Mouse (Mus musculus): Measurements from ENCODE around the gene Filip1.

Filip1 gene

GRCm38 (mm10) chr9:79825526-79825925, 187.1 kb downstream of the Filip1 start:
- no peak for DNase-seq (ENCODE audit: low read depth)

GRCm38 (mm10) chr9:79823856-79824255, 188.8 kb downstream of the Filip1 start:
- DNase-seq (ENCODE audit: low read depth): no peak

- DNase-seq (ENCODE audit: low read depth): no peak
These were observed 189.2 kb downstream of the Filip1 start for GRCm38 (mm10) chr9:79823438-79823837.

GRCm38 (mm10) chr9:79816464-79816863, 196.2 kb downstream of the Filip1 start:
- DNase-seq (ENCODE audit: low read depth): no peak

GRCm38 (mm10) chr9:79816013-79816412, 196.6 kb downstream of the Filip1 start:
- peak; percentile 66 for DNase-seq (ENCODE audit: low read depth)

- DNase-seq (ENCODE audit: low read depth): no peak
These were observed 198.1 kb downstream of the Filip1 start for GRCm38 (mm10) chr9:79814592-79814991.

- DNase-seq (ENCODE audit: low read depth): no peak
These were observed 201.4 kb downstream of the Filip1 start for GRCm38 (mm10) chr9:79810969-79811902.

- DNase-seq (ENCODE audit: low read depth): peak; percentile 64
These were observed 202.1 kb downstream of the Filip1 start for GRCm38 (mm10) chr9:79810534-79810933.

- no peak for DNase-seq (ENCODE audit: low read depth)
These were observed 203.2 kb downstream of the Filip1 start for GRCm38 (mm10) chr9:79809411-79809810.

- DNase-seq (ENCODE audit: low read depth): no peak
These were observed 205.5 kb downstream of the Filip1 start for GRCm38 (mm10) chr9:79807178-79807577.

- DNase-seq (ENCODE audit: low read depth): peak; percentile 85
These were observed 206.2 kb downstream of the Filip1 start for GRCm38 (mm10) chr9:79806317-79807075.

- no peak for DNase-seq (ENCODE audit: low read depth)
These were observed 207.2 kb downstream of the Filip1 start for GRCm38 (mm10) chr9:79805426-79805825.

- DNase-seq (ENCODE audit: low read depth): no peak
These were observed 216.1 kb downstream of the Filip1 start for GRCm38 (mm10) chr9:79796461-79797135.

- DNase-seq (ENCODE audit: low read depth): peak; percentile 81
These were observed 217.6 kb downstream of the Filip1 start for GRCm38 (mm10) chr9:79795076-79795475.

- DNase-seq (ENCODE audit: low read depth): peak; percentile 96
These were observed 219.5 kb downstream of the Filip1 start, which contains the start of gene Tmem30a for GRCm38 (mm10) chr9:79792841-79793835. Gene Tmem30a, minus strand, starts transcription at chr9:79793507.

GRCm38 (mm10) chr9:79785794-79786085, 226.9 kb downstream of the Filip1 start:
- DNase-seq (ENCODE audit: low read depth): no peak

GRCm38 (mm10) chr9:79784934-79785793, 227.5 kb downstream of the Filip1 start:
- no peak for DNase-seq (ENCODE audit: low read depth)

GRCm38 (mm10) chr9:79784439-79784838, 228.2 kb downstream of the Filip1 start:
- no peak for DNase-seq (ENCODE audit: low read depth)

- peak; percentile 70 for DNase-seq (ENCODE audit: low read depth)
These were observed 233.3 kb downstream of the Filip1 start for GRCm38 (mm10) chr9:79779354-79779753.

GRCm38 (mm10) chr9:79766991-79767545, 245.6 kb downstream of the Filip1 start:
- no peak for DNase-seq (ENCODE audit: low read depth)
